ENCODE assay signal across 8 mouse cellular contexts in genomic region chr8:61607463-61607813, GRCm38 (mm10).
DNase-seq lines count a peak whose midpoint lies in the region; ATAC-seq and TF ChIP-seq lines count a peak whose summit lies in the region.

No protein-coding gene starts in this region.

- 0 out of 2 replicates have a peak, but pooled peaks cover 4% of the 10 kb centered on the region for H3K9me3 ChIP-seq in hindbrain, embryonic 10.5 days
- no peaks in the 10 kb centered on the region for H3K9me3 ChIP-seq in liver, embryonic 15.5 days (replicated peaks)

- no peak for ATAC-seq in liver, embryonic 15.5 days (ENCODE audit: insufficient read depth)

- H3K4me2 ChIP-seq in liver, embryonic 15.5 days, result no peak overlapping the region

- no peaks in the 10 kb centered on the region for H3K36me3 ChIP-seq in hindbrain, embryonic 10.5 days
- no peaks in the 10 kb centered on the region for H3K36me3 ChIP-seq in liver, embryonic 15.5 days (replicated peaks)

- H3K27ac ChIP-seq in hindbrain, embryonic 10.5 days, result peak overlapping the region; percentile 82
- H3K27ac ChIP-seq in liver, embryonic 15.5 days (replicated peaks), result 0 out of 2 replicates have a peak overlapping the region, but pooled peaks have one; percentile 3

- no peak overlapping the region for H3K4me3 ChIP-seq in hindbrain, embryonic 10.5 days
- H3K4me3 ChIP-seq in liver, embryonic 15.5 days (replicated peaks), result no peak overlapping the region

- intact Hi-C loops in heart, postnatal 36 days (cut with DNase I), result no loop called here

- TF ChIP-seq CTCF in brain, embryonic 14.5 days (IDR thresholded peaks at IDR 0.05; ENCODE audit: borderline replicate concordance, extremely low read depth, insufficient read depth, insufficient read length), result no peak

- 50% methylated on average over 6 of the region's 6 CpGs for WGBS in hindbrain, embryonic 10.5 days
- 55% methylated on average over 6 of the region's 6 CpGs for WGBS in liver, embryonic 15.5 days (ENCODE audit: insufficient replicate concordance)

- peak; percentile 70 for DNase-seq in heart, adult 11 months
- no peak for DNase-seq in heart, postnatal 36 days
- peak; percentile 54 for DNase-seq in brain, embryonic 14.5 days (ENCODE audit: low read depth)
- no peak for DNase-seq in hindbrain, embryonic 10.5 days (ENCODE audit: low spot score)
- no peak for DNase-seq in spleen, postnatal 14 days (ENCODE audit: low spot score in 2 of 2)
- DNase-seq in layer of hippocampus, postnatal 10 days (ENCODE audit: low spot score in 2 of 2), result no peak
- no peak for DNase-seq in right cerebral cortex, postnatal 4 days

- H3K27me3 ChIP-seq in hindbrain, embryonic 10.5 days (ENCODE audit: insufficient read depth, poor library complexity, severe bottlenecking), result no peaks in the 10 kb centered on the region
- no peaks in the 10 kb centered on the region for H3K27me3 ChIP-seq in liver, embryonic 15.5 days

- no peak overlapping the region for H3K9ac ChIP-seq in liver, embryonic 15.5 days

- no peak for TF ChIP-seq POLR2A in brain, embryonic 14.5 days (IDR thresholded peaks at IDR 0.05; ENCODE audit: borderline replicate concordance, extremely low read depth, insufficient read depth, insufficient read length, poor library complexity, severe bottlenecking)

- peaks cover 16% of the 10 kb centered on the region for H3K4me1 ChIP-seq in hindbrain, embryonic 10.5 days (replicated peaks)
- H3K4me1 ChIP-seq in liver, embryonic 15.5 days (replicated peaks), result no peaks in the 10 kb centered on the region

Comparison
In these comparisons a context has a peak if more than half of its experiments do, and no peak if none do; other contexts are left out.
1. DNase-seq: peak in heart, adult 11 months (single experiment) and brain, embryonic 14.5 days (single experiment); none in heart, postnatal 36 days (0 of 2), hindbrain, embryonic 10.5 days (single experiment), spleen, postnatal 14 days (0 of 2), layer of hippocampus, postnatal 10 days (0 of 2) and right cerebral cortex, postnatal 4 days (single experiment).